In the genomic region with DNA sequence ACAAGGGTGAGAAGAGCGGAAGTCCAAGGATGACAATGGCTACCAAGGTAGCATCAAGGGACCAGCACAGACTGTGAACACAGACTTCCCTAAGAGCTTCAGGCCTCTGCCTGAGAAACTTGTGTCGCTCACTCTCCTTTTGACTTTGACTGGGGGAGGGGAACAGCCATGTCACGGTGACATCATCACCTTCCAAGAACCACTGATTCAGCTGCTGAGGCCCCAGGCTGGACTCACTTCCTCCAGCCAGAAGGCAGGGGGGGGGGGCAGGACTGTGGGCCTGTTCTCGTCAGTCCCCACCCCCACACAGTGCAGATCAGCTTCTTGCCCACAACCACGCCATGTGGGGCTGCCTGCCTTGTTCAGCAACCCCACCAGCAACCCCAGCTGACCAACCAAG, we compare ENCODE assay signal across 8 mouse cellular contexts. TPM values are rescaled to one million over a fixed set of nuclear protein-coding genes. Genes with fewer than 3 reads are reported as not detected.
A peak's percentile ranks its signal among the peaks of the same experiment; 100 is the strongest.
DNase-seq lines count a peak whose midpoint lies in the region; TF ChIP-seq lines count a peak whose summit lies in the region.

No protein-coding gene starts in this region.

- H3K27me3 ChIP-seq in megakaryocyte, embryonic 14.5 days (replicated peaks), result no peaks in the 10 kb centered on the region

- H3K9me3 ChIP-seq in megakaryocyte, embryonic 14.5 days, result no peaks in the 10 kb centered on the region

- TF ChIP-seq POLR2A in lung, adult 2 months (IDR thresholded peaks at IDR 0.05; ENCODE audit: borderline replicate concordance, extremely low read depth, low read depth, low read length), result no peak

- peak; percentile 77 to 83 for DNase-seq in lung, adult 18-20 months
- DNase-seq in lung, adult 2 months, result no peak
- peak; percentile 57 for DNase-seq in adrenal gland, postnatal 10 days
- peak; percentile 69 to 78 for DNase-seq in heart, adult 9 months (ENCODE audit: low spot score in 2 of 2)
- peak; percentile 62 to 70 for DNase-seq in kidney, postnatal 36 days
- peak; percentile 61 for DNase-seq in thymus, postnatal 14 days
- DNase-seq in frontal cortex, adult 2 months (ENCODE audit: extremely low spot score in 1 of 2, low spot score in 1 of 2), result no peak

- H3K4me1 ChIP-seq in lung, adult 2 months (ENCODE audit: control insufficient read depth, insufficient read depth, low read length), result peaks cover 21% of the 10 kb centered on the region
- peaks cover 77% of the 10 kb centered on the region for H3K4me1 ChIP-seq in megakaryocyte, embryonic 14.5 days

- H3K36me3 ChIP-seq in megakaryocyte, embryonic 14.5 days (replicated peaks; ENCODE audit: low read length), result peaks cover 8% of the 10 kb centered on the region

- WGBS in lung, adult 2 months, result 34% methylated on average over 5 of the region's 5 CpGs

- no peak overlapping the region for H3K4me3 ChIP-seq in lung, adult 2 months (replicated peaks; ENCODE audit: extremely low read depth, low read depth, low read length)
- peak overlapping the region; percentile 83 for H3K4me3 ChIP-seq in megakaryocyte, embryonic 14.5 days (replicated peaks)

- TF ChIP-seq CTCF in lung, adult 2 months (IDR thresholded peaks at IDR 0.05; ENCODE audit: insufficient read depth, low read length), result no peak

RNA-seq across cellular contexts. Expression of gene Ier5, which starts 49.3 kb away (rescaled TPM):
- polyA plus RNA-seq in lung, adult 2 months (2012; rRNA removed), result 38.1 and 42.8 TPM in 2 replicates
- 10 to 100 TPM; 10.8 to 12.6 TPM for total RNA-seq in adrenal gland, postnatal 10 days (2021)
- 33.6 and 49.8 TPM in 2 replicates for polyA plus RNA-seq in megakaryocyte, embryonic 14.5 days (2012; ENCODE audit: insufficient read depth, low replicate concordance)
- polyA plus RNA-seq in frontal cortex, adult 2 months (2012; rRNA removed), result 33.2 and 37.6 TPM in 2 replicates

Comparison
In these comparisons a context has a peak if more than half of its experiments do, and no peak if none do; other contexts are left out.
1. DNase-seq: peak in lung, adult 18-20 months (2 of 2), adrenal gland, postnatal 10 days (single experiment), heart, adult 9 months (2 of 2), kidney, postnatal 36 days (2 of 2) and thymus, postnatal 14 days (single experiment); none in lung, adult 2 months (single experiment) and frontal cortex, adult 2 months (0 of 2).